Mouse (Mus musculus): Measurements from ENCODE around the gene Lrig3.

GRCm38 (mm10) chr10:125967436-125968160 lies 1.6 kb downstream of the Lrig3 start:
- TF ChIP-seq POU5F1 (IDR thresholded peaks at IDR 0.05; ENCODE audit: borderline replicate concordance, low read length) (no peak), CTCF (conservative IDR thresholded peaks at IDR 0.05; ENCODE audit: low read length) (no peak)

Data from E14TG2a.4 (cell line).